Mouse (Mus musculus) E14TG2a.4 (cell line): ENCODE results near the gene Nphp1.

Experiments used
- CTCF ChIP-seq: conservative IDR thresholded peaks from 2 replicates; pipeline ENCODE4 v1.5.1; 2014; ENCODE audit warnings: low read length
- NANOG ChIP-seq: IDR thresholded peaks from 2 replicates; pipeline ENCODE4 v1.6.1; 2014; ENCODE audit warnings: borderline replicate concordance, low read length, mixed read lengths

DNA sequence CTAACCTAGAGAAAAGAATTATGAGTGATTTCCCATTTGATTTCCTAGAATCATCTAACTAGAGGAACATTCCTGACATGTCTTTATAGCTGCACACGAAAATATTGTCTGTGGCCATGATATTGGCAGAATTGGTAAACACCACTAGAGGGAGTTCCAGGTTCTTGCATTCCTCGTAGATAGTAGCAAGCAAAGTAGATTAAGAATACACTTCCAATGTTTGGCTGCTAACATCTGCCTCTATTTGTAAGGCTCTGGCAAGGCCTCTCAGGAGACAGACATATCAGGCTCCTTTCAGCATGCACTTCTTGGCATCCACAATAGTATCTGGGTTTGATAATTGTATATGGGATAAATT lies 44.1 kb upstream of the Nphp1 start:
- TF ChIP-seq CTCF (peak; percentile 59), NANOG (no peak)
